Mouse (Mus musculus): ENCODE results near the gene 1700019A02Rik.

DNA sequence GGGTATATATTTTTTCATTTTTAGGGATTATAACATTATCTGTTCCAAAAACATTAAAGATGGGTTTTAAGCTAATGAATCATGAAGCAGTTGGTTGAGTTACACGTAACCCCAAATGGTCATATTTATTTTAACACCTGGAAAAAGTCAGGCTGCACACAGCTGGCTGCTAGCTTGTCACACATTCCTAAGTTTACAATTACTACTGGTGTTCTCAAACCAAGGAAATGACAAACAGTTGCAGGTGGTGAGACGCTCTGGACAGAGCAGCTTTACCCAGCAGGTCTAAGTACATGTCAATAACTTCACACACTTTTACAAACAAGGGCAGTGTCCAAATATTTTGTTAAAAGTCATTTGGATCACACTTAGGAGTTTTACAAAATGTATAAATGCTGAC, 64.4 kb downstream of the 1700019A02Rik start:
- TF ChIP-seq EP300 (IDR thresholded peaks at IDR 0.05; ENCODE audit: insufficient read depth, low read depth, low read length) (no peak), CTCF (IDR thresholded peaks at IDR 0.05; ENCODE audit: low read depth, low read length) (no peak), POLR2A (IDR thresholded peaks at IDR 0.05; ENCODE audit: insufficient read depth, low read length) (no peak)

Measured in ES-Bruce4 (cell line).